Mouse (Mus musculus): Measurements from ENCODE around the gene Aldh2.

The Aldh2 gene

DNA sequence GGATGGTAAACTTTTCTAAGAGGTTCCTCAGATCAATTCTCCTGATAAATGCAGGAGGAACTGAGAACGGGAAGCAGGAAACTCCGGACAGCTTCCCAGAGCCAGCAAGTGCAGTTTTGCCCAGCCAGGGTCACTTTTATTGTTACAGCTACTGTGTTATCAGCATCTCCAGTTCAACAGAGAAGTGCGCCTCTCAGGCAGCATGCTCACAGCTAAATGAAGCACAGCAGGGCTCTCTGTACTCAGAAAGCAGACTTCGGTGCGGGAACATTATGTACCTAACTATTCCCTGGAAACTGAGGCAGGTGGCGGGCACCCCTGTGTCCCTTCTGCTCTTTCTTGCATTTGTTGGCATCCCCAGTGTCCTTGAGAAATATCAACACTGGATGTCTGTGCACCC is 2.6 kb upstream of the Aldh2 start:
- no peak for DNase-seq (ENCODE audit: extremely low read depth, low read depth, low spot score)

DNA sequence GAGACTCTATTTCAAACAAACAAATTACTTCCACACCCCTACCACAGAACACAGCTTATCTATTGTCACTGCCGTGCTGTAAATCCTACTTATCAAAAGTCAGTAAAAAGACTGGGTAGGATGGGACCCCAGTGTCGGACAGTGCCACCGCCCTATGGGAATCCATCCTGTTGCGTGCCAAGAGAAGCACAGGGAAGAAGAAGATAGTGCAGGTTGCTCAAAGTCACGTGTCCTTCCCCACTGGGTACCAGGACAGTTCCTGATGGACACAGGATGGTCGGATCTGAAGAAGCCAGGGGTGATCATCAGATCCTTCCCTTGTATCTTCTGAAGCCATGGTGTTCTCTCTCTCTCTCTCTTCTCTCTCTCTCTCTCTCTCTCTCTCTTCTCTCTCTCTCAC is 2.1 kb upstream of the Aldh2 start:
- DNase-seq (ENCODE audit: extremely low read depth, low read depth, low spot score): no peak

DNA sequence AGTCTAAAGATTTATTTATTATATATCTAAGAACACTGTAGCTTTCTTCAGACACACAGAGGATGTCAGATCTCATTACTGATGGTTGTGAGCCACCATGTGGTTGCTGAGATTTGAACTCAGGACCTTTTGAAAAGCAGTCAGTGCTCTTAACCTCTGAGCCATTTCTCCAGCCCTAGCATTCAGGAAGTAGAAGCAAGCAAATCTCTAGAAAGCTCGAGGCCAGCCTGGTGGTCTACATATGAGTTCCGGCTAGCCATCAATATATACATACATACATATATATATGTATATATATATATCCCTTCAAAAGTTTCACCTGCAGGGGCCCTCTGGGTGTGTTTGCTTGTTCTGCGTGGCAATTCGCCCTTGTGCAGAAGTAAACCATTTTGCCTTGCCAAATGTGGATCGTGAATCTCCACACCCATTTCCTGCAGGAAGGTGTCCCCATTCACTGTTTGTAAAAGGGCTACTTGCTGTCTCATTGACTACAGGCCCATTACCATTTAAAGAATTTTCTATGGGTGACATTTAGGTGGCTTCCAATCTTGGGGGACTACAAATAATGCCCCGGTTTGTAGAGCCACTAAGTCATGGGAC is 1.2 kb upstream of the Aldh2 start:
- DNase-seq (ENCODE audit: extremely low read depth, low read depth, low spot score): no peak

DNA sequence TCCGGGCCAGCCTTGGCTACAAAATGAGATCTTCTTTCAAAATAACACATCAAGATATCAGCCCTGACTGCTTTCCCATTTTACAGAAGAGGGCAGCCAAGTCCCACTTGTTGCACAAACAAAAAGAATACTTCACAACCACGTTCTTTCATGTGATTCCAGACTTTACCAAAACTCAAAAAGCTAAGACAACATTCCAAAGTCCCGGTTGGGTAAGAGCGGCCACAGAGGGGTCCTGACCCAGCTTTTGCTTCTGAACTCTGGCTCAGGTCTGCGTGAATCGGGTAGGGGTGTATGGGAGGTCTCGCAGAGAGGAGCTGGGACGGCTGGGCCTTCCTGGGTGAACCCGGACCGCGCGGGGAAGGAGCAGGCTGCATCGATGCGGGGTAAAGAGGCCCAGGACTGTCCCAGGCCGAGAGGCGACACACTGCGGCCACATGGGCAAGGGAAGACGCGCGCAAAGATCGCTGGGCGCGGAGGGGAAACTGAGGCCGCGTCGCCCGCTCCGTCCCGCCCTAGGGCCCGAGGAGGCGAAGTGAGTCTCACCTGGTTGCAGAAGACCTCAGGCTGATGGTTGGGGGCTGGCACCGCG is 712 bp downstream of the Aldh2 start:
- DNase-seq (ENCODE audit: extremely low read depth, low read depth, low spot score): no peak

DNA sequence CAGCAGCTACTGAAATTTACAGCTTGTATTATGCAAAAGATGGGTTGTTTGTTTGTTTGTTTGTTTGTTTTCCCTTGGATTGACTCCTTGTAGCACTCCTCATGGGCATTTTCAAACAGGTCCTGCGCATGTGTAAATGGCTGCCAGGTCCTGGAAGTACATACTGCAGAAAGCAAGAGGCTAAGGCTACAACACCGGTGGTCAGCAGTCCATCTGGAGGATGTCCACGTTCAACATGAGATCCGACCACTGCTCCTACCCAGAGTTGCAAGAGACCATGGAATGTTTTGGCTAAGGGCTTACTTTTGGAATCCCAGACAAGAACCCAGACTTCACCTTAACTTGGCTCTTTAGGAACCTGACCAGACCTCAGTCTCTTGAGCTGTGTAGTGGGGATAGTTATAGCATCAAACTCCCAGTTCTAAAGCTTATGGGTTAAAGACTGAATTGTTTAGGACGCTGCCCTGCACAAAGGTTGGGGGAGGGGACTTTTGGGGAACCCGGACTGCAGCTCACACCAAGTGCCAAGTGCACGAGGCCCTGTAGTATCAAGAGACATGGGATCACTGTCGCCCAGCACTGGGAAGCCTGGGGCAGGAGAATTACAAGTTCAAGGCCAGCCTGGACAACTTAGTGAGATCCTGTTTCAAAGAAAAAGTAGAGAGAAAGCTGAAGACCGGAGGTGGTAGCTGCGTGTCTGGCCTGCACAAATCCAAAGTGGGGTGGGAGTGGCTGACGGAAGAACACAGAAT is 1.4 kb downstream of the Aldh2 start:
- DNase-seq (ENCODE audit: extremely low read depth, low read depth, low spot score): no peak

DNA sequence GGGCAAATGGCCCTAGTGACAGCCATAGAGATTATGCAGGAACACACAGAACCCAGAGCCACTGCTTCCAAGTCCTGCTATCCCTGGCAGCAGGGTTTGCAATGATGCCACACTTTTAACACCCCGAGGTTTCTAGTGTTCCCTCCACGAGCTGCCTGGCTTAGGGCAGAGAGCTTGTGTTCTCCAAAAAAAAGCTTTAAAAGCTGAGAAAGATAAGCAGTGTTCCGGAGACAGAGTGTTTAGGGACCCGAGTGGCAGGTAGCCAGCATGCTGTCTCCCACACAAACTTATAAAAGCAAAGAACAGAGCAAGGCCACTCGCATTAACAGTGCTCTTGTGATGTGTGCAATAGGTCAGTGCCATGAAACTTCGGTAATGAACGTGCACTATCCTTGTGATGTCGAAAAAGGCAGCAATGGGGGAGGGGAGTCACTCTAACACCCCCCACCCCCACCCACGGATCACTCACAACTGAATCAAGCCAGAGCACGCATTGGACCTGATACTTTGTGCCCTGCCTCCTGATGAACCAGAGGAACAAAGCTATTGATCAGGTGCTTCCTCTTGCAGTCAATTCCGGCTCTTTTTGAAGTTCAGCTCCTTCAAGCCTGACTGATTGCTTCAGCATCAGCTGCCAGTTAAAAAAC is 2.1 kb downstream of the Aldh2 start:
- DNase-seq (ENCODE audit: extremely low read depth, low read depth, low spot score): peak; percentile 98

DNA sequence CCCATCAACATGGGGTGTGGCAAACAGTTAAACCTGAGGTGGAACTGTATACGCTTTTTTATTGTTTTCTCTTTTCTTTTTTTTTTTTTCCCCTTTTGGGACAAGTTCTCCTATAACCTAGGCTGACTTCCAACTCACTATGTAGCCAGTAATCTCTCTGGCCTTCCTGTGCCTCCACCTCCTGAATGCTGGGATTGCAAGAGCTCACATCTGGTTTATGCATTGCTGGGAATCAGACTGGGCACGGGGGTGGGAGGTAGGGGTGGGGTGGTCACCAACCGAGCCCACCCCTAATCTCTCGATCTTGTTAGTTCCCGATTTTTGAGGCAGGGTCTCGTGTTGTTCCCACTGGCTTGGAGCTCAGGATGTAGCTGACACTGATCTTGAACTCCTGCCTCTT is 3.7 kb downstream of the Aldh2 start:
- DNase-seq (ENCODE audit: extremely low read depth, low read depth, low spot score): no peak

DNA sequence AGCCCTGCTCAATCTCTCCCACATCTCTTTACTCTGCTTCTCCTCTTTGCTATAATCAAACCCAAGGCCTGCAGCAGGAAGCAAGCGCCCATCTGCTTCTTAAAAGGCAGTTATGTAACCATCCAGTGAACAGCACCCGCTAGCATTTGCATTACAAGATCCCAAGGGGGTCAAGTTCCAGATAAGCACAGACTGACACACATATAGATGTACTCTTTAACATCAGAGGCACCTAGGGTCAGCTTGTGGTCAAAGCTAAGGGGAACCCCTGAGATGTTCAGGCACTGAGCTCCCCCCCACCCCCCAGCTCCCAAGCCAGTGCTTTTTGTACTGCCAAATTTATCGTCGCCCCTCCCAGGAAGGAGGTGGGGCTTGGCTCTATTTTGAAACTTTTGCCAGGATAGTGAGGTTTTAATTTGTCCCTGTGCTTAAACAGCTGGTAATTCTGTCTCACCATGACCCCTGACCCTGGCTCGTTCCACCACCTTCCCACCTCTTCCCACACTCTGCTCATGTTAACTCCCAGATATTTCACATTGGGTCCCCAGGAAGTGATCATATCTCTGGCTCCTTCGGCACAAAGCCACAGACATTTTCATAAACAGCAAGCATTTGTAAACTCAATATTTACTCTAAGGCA is 7.1 kb downstream of the Aldh2 start:
- no peak for DNase-seq (ENCODE audit: extremely low read depth, low read depth, low spot score)

DNA sequence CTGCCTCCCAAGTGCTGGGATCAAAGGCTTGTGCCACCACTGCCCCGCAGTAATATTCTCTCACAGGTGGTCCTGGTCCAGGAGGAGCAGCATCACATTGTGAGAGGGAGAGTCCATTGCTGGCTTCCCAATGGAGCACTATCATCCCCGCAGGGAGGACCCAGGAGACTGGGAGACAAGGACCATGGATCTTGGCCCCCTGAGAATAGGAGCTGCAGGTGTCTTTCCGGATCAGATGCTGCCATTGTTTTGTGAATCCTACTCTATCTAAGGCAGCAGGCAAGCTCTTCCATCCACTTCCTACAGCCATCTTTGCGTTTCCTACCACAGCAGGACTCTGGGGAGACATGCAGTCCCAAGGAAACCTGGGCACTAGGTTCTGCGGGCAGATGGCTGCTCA is 7.9 kb downstream of the Aldh2 start:
- DNase-seq (ENCODE audit: extremely low read depth, low read depth, low spot score): no peak

DNA sequence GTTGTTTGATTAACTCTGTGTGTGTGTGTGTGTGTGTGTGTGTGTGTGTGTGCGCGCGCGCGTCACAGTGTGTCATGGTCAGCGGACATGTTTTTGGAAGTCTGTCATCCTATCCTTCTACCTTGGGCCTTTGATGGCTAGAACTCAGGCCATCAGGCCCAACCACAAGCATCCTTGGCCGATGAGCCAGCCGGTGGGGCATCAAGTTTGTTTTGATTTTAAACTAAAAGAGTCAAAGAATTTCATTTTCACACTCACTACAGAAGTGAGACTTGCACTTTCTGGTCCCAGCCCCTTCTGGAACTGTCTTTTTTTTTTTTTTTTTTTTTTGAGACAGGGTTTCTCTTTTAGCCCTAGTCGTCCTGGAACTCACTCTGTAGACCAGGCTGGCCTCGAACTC is 8.6 kb downstream of the Aldh2 start:
- DNase-seq (ENCODE audit: extremely low read depth, low read depth, low spot score): no peak

DNA sequence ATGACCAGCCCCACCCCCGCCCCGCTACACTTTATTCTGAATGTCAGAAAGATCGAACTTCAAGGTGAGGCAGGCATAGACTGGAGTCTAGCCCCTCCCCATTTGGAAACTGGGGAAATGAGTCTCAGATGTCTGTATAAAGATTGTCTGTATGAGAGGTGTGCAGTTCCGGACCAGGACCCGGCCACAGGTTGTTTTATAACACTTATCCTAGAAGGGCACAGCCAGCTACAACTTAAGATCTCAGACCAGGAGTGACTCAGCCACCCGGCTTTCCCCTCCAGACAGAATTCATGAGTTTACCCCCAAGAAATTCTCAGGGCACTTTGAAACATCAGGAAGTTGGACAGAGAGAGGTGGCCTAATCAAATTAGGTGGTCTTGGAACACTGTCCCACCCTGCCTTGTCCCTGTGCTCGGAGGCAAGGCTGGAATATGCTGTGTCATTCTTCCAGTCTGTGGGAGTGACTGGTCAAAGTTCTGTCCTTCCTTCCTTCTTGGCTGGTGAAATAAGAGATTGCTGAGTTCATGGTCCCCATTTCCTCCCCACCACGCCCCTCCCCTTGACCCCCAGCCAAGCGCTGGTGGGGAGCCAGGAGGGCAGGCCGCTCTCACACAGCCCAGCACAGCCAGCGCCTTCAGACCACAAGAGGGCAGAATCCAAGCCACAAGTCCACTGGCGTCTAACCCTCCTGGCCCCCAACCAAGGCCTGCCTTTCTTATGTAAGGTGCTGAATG is 9.7 kb downstream of the Aldh2 start:
- no peak for DNase-seq (ENCODE audit: extremely low read depth, low read depth, low spot score)

DNA sequence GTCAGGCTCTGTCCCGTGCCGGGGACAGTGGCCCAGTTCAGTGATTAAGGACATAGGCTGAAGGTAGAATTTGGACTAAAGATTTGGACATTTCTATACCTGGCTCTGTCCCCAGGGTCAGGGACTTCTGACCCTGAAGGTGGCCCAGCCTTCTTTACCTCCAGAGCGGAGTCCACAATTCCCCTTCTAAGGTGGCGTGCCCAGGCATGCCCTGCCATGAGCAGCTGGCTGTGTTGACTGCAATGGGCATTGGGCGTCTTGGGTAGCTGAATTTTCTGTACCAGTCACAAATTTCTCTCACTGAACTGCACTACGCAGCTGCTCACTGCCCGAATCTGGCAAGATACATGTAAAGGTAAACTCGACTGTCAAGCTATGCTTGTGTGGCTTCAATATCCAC is 11.7 kb downstream of the Aldh2 start:
- DNase-seq (ENCODE audit: extremely low read depth, low read depth, low spot score): no peak

DNA sequence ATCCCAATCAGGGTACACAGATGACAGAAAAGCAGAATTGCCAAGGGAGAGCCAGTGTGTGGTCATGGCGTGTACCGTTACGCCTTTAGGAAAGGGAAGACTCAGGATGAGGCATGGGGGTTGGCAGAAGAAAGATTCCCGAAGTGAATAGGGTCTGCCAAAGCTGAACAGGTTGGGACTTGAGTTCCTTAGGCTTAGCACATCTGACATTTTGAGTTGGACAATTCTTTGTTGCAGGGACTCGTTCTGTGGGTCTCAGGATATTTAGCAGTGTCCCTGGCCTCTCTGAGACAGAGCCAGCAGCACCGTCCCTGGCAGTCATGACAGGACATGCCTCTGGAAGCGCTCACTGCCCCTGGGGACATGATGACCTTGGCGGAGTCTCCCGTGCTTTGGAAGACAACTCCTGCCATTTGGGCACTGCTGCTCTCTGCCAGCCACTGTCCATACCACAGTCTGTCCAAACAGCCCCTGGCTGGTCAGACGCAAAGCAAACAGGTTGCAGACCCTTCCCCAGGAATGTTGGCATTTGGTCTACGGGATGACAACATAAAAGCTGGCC is 16.6 kb downstream of the Aldh2 start:
- peak; percentile 92 for DNase-seq (ENCODE audit: extremely low read depth, low read depth, low spot score)

DNA sequence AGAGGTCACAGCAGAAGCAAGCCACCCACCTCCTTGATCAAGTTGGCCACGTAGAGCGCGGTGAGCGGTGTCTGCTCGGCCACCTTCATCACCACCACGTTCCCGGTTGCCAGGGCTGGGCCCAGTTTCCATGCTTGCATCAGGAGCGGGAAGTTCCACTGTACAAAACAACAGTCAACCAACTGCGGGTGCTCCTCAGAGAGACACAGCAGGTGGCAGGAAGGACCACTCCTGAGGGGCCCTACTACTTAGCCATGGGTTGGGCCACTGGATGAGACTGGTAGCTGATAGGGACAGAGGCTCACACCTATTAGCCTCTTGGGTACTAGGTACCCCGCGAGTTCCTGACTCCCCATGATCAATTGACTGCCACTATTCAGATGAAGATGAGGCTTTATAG is 17.8 kb downstream of the Aldh2 start:
- DNase-seq (ENCODE audit: extremely low read depth, low read depth, low spot score): no peak

DNA sequence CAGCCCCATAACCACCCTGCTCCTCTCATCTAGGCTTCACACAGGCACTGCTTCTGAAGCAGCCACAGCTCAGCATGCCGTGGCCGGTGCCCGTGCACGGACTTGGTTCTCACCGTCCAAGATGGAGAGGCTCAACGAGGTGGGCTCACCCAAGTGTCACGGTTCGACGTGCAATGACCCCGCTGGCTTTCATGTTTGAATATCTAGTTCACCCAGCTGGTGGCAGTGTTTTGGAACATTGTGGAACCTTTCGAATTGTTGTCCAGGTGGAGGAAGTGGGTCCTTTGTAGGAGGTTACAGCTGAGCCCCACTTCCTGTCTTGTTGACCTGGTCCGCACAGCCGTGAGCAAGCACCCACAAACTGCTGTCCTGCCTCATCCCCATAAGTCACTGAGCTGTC is 19.5 kb downstream of the Aldh2 start:
- DNase-seq (ENCODE audit: extremely low read depth, low read depth, low spot score): no peak

DNA sequence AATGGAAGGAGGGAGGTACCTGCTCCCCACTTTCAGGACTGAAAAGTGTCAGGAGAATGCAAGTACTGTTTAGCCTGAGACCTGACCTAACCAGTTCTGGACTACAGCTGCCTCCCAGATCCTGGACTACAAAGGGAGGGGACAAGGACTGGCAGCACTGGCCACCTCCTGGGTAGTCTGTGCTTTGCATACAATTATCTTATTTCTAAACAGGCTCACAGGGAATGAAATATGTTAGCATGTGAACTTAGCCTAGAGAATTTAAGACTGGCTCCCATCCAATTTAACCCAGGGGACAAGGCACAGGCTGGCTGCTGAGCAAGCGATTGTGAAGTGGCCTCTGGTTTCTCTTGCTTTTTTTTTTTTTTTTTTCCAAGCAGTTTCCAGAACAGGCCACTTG is 22.8 kb downstream of the Aldh2 start:
- no peak for DNase-seq (ENCODE audit: extremely low read depth, low read depth, low spot score)

DNA sequence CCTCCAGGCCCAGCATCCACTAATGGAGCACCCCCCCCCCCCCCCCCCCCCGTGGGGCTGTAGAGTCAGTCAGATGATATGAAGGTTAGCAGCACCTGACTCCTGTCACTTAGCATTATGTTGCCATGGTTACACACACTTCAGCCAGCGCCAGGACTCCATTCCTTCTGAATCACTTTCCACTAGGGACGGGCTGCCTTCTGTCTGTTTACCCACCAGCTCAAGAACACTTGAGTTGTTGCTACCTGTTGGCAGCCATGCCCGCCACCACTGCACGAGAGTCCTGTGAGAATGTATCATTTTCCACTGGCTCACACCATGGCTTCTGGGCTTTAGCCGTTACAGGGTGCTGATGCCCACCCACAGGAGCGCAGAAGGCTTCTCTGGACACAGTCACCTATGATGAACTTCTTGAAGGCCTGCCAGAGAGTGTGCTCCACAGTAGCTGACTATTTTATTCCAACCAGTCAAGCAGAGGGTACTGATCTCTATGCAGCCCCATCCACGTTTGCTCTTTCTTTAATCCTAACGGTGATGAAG is 23.7 kb downstream of the Aldh2 start:
- no peak for DNase-seq (ENCODE audit: extremely low read depth, low read depth, low spot score)

DNA sequence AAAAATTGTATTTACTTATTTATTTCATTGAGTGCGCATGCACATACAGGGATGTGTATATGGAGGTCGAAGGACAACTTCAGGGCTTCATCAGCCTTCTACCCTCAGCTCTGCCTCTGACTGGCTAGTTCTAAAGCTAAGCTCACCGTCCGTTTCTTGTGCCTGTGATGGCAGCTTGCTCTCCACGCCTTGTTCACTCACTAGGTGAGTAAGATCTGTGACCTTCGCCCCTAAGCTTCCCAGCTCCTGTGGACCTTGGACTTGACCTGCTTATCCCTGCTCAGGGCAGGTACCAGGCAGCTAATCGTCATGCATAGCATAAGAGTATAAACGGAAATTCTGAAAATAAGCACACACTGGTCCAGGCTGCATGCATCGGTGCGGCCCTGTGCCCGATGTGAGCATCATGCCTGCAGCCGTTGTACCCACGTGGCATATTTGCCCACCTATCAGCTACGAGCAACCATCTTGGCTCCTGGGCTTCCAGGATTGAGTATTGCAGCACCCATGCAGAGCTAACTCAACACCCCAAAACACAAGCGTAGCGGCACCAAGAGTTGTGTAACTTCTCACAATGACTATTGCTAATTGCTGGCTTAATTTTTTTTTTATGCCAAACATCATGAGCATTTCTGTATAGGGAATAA is 27.5 kb downstream of the Aldh2 start:
- DNase-seq (ENCODE audit: extremely low read depth, low read depth, low spot score): no peak

DNA sequence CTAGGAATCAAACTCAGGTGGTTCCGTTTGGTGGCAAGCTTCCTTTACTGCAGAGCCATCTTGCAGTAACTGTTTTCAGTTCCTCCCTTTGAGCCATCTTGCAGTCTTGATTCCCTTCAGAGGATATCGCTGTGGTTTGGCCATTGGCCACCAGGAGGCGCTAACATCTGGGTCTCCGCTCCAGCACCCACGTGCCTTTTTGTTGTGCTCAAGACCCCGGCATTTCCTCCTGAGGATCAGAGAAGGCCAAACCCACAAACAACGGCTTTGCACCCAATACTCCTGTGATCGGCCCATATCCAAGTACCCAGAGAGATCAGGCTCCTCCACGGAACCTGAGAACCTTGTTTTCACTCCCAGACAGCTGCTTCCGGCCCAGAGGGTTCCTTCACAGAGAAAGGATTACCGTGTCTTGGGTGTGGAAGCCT is 29.1 kb downstream of the Aldh2 start:
- no peak for DNase-seq (ENCODE audit: extremely low read depth, low read depth, low spot score)

DNA sequence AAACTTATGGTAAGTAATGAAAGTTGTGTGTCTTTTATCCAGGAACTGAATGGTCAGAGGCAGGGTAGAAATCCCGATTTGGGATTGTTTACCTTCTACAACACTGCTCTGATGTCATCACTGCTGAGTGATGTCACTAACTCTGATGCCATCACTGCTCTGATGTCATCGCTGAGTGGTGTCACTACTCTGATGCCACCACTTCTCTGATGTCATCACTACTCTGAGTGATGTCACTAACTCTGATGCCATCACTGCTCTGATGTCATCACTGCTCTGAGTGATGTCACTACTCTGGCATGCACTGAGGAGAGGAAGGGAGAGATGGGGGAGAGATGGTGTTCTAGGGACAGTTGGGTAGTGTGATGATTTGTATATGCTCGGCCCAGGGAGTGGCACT is 31.2 kb downstream of the Aldh2 start:
- no peak for DNase-seq (ENCODE audit: extremely low read depth, low read depth, low spot score)

Data from fat pad, adult 2 months (tissue).